Mouse (Mus musculus) G1E-ER4 (cell line): ENCODE data around the gene Aagab. TPM values are rescaled to one million over a fixed set of nuclear protein-coding genes. Genes with fewer than 3 reads are reported as not detected.

Experiments
- GATA1 ChIP-seq: IDR thresholded peaks from one replicate; pipeline ENCODE4 v1.8.0; 2012; ENCODE audit warnings: low read length, inconsistent platforms
- polyA plus RNA-seq: library from polyadenylated mRNA; stranded (reverse); fragments of >175 nt; gene quantifications from 2 replicates; pipeline ENCODE4 v1.2.3, GENCODE M21; 2012

Aagab gene
- polyA plus RNA-seq, 1 experiment: 1.4 TPM

- TF ChIP-seq GATA1: no peak
Observed at GRCm38 (mm10) chr9:63591661-63592256, 10.7 kb upstream of the Aagab start.

- no peak for TF ChIP-seq GATA1
Observed at GRCm38 (mm10) chr9:63595032-63595431, 7.4 kb upstream of the Aagab start.

- no peak for TF ChIP-seq GATA1
Observed at GRCm38 (mm10) chr9:63595652-63596051, 6.8 kb upstream of the Aagab start.

GRCm38 (mm10) chr9:63596660-63597059 lies 5.8 kb upstream of the Aagab start:
- TF ChIP-seq GATA1: no peak

GRCm38 (mm10) chr9:63603849-63604248 lies 1.4 kb downstream of the Aagab start:
- TF ChIP-seq GATA1: no peak

GRCm38 (mm10) chr9:63606594-63606993 lies 4.1 kb downstream of the Aagab start:
- no peak for TF ChIP-seq GATA1

GRCm38 (mm10) chr9:63608006-63608405 lies 5.5 kb downstream of the Aagab start:
- TF ChIP-seq GATA1: no peak

GRCm38 (mm10) chr9:63609246-63609645 lies 6.8 kb downstream of the Aagab start:
- TF ChIP-seq GATA1: no peak

GRCm38 (mm10) chr9:63609776-63610175 lies 7.3 kb downstream of the Aagab start:
- TF ChIP-seq GATA1: no peak

- no peak for TF ChIP-seq GATA1
Observed at GRCm38 (mm10) chr9:63610231-63610630, 7.8 kb downstream of the Aagab start.

- TF ChIP-seq GATA1: no peak
Observed at GRCm38 (mm10) chr9:63610841-63611366, 8.4 kb downstream of the Aagab start.

GRCm38 (mm10) chr9:63611967-63612366 lies 9.5 kb downstream of the Aagab start:
- no peak for TF ChIP-seq GATA1

- TF ChIP-seq GATA1: no peak
Observed at GRCm38 (mm10) chr9:63612565-63613515, 10.4 kb downstream of the Aagab start.

- TF ChIP-seq GATA1: no peak
Observed at GRCm38 (mm10) chr9:63613569-63613968, 11.1 kb downstream of the Aagab start.

- no peak for TF ChIP-seq GATA1
Observed at GRCm38 (mm10) chr9:63614018-63614985, 11.8 kb downstream of the Aagab start.
